Mouse (Mus musculus) embryonic fibroblast, embryonic 13.5 days (primary cell): ENCODE results near the gene Olfr483.

Experiments
- CTCF ChIP-seq: IDR thresholded peaks from 2 replicates; pipeline ENCODE4 v1.5.1; 2011; ENCODE audit warnings: mild to moderate bottlenecking, control low read depth, low read length, moderate library complexity, borderline replicate concordance; ENCODE audit not compliant: insufficient read depth
- POLR2A ChIP-seq: IDR thresholded peaks from 2 replicates; pipeline ENCODE4 v1.6.1; 2011; ENCODE audit warnings: low read depth, mild to moderate bottlenecking, control low read depth, low read length, moderate library complexity

GRCm38 (mm10) chr7:108120681-108121080 lies 20.0 kb downstream of the Olfr483 start:
- no peak for TF ChIP-seq POLR2A
- no peak for TF ChIP-seq CTCF
